Mouse (Mus musculus): ENCODE data around the gene Cbarp.

Cbarp gene

GRCm38 (mm10) chr10:80130403-80131031 is 10.1 kb downstream of the Cbarp start:
- no peak for DNase-seq (ENCODE audit: low spot score in 2 of 2)

- no peak for DNase-seq (ENCODE audit: low spot score in 2 of 2)
These were observed 10.8 kb downstream of the Cbarp start for GRCm38 (mm10) chr10:80129846-80130245.

GRCm38 (mm10) chr10:80127920-80128319 is 12.7 kb downstream of the Cbarp start:
- no peak for DNase-seq (ENCODE audit: low spot score in 2 of 2)

GRCm38 (mm10) chr10:80123932-80124562 is 16.6 kb downstream of the Cbarp start:
- peak in 1 of 2 experiments; percentile 63 for DNase-seq (ENCODE audit: low spot score in 2 of 2)

GRCm38 (mm10) chr10:80121639-80122038 is 19.0 kb downstream of the Cbarp start:
- no peak for DNase-seq (ENCODE audit: low spot score in 2 of 2)

- DNase-seq (ENCODE audit: low spot score in 2 of 2), result no peak
These were observed 20.5 kb downstream of the Cbarp start for GRCm38 (mm10) chr10:80120146-80120545.

GRCm38 (mm10) chr10:80118552-80118951 is 22.1 kb downstream of the Cbarp start:
- DNase-seq (ENCODE audit: low spot score in 2 of 2), result no peak

GRCm38 (mm10) chr10:80117736-80118135 is 22.9 kb downstream of the Cbarp start:
- no peak for DNase-seq (ENCODE audit: low spot score in 2 of 2)

GRCm38 (mm10) chr10:80116927-80117691 is 23.5 kb downstream of the Cbarp start:
- peak; percentile 32 to 48 for DNase-seq (ENCODE audit: low spot score in 2 of 2)

- no peak for DNase-seq (ENCODE audit: low spot score in 2 of 2)
These were observed 24.1 kb downstream of the Cbarp start for GRCm38 (mm10) chr10:80116563-80116926.

GRCm38 (mm10) chr10:80115944-80116335 is 24.7 kb downstream of the Cbarp start:
- DNase-seq (ENCODE audit: low spot score in 2 of 2), result no peak

- DNase-seq (ENCODE audit: low spot score in 2 of 2), result peak; percentile 100
These were observed 25.2 kb downstream of the Cbarp start, which contains the start of gene Stk11 for GRCm38 (mm10) chr10:80115290-80115943. TSS of gene Stk11 (plus strand) at chr10:80115803.

GRCm38 (mm10) chr10:80114341-80115284 is 26.0 kb downstream of the Cbarp start:
- peak; percentile 87 to 92 for DNase-seq (ENCODE audit: low spot score in 2 of 2)

GRCm38 (mm10) chr10:80107678-80108077 is 33.0 kb downstream of the Cbarp start:
- no peak for DNase-seq (ENCODE audit: low spot score in 2 of 2)

GRCm38 (mm10) chr10:80105926-80106325 is 34.7 kb downstream of the Cbarp start:
- no peak for DNase-seq (ENCODE audit: low spot score in 2 of 2)

GRCm38 (mm10) chr10:80105460-80105859 is 35.2 kb downstream of the Cbarp start, which contains the start of gene Sbno2:
TSS of gene Sbno2 (minus strand) at chr10:80105571.
- DNase-seq (ENCODE audit: low spot score in 2 of 2), result peak; percentile 64 to 68

- no peak for DNase-seq (ENCODE audit: low spot score in 2 of 2)
These were observed 36.5 kb downstream of the Cbarp start for GRCm38 (mm10) chr10:80104181-80104580.

- no peak for DNase-seq (ENCODE audit: low spot score in 2 of 2)
These were observed 37.6 kb downstream of the Cbarp start for GRCm38 (mm10) chr10:80103032-80103431.

GRCm38 (mm10) chr10:80102216-80102915 is 38.3 kb downstream of the Cbarp start:
- DNase-seq (ENCODE audit: low spot score in 2 of 2), result peak; percentile 89 to 91

- no peak for DNase-seq (ENCODE audit: low spot score in 2 of 2)
These were observed 39.7 kb downstream of the Cbarp start for GRCm38 (mm10) chr10:80100982-80101381.

All from spleen, postnatal 36 days (tissue).